Mouse (Mus musculus) spleen, adult 12 weeks (tissue): ENCODE data around the gene Tmem88b.
"Not testable (repeated sequence)": the region's sequence is repeated elsewhere in the genome, so short reads cannot be mapped to it uniquely, and the experiment has no call there.

Experiments used
- DNase-seq: peaks from one replicate; pipeline ENCODE4 v3.0.0; 2022; ENCODE audit warnings: low spot score

Gene Tmem88b

DNA sequence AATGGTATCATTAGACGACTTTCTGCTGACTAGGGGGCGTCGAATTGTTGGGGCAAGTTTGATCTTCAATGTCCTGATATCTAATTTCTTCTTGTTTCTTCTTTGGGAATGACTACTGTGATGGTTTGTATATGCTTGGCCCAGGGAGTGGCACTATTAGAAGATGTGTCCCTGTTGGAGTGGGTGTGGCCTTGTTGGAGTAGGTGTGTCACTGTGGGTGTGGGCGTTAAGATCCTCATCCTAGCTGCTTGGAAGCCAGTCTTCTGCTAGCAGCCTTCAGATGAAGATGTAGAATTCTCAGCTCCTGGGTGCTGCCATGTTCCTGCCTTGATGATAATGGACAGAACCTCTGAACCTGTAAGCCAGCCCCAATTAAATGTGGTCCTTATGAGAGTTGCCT is 3.2 kb upstream of the Tmem88b start:
- not testable (repeated sequence) for DNase-seq

DNA sequence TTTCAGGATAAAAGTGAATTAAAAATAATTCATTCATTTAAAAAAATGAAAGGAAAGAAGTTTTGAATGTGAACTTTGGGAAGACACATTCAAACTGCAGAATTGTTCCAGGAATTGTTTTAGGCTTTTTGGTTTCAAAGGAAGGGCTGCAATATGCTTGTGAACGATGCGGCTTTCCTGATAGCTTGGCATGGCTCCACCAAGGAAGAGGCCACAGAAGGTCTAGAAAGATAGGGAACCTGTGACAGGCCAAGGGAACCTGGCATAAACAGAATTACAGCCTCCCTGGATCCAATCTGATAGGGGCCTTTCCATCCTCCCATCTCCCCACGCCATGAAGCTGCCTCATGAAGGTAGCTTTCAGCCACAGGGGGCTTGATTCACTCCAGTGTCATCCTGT is 2.6 kb upstream of the Tmem88b start:
- DNase-seq: peak; percentile 48

DNA sequence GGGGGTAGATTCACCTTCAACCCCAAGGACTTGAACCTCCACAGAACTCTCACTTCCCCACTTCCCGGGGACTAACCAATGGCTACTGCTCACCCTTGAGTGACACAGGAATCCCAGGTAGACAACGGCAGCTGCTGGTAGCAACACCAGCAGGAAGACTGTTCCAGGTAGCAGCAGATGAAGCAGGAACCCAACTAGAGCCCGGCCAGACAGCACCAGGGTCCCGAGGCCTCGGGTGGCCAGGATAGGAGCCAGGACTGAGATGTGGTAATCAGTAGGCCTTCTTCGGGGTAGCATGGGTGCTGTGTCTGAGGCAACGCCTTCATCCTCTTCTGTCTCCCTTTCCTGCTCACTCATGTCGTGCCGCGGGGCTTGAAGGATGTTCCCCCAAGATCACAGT is 428 bp downstream of the Tmem88b start:
- DNase-seq: no peak

DNA sequence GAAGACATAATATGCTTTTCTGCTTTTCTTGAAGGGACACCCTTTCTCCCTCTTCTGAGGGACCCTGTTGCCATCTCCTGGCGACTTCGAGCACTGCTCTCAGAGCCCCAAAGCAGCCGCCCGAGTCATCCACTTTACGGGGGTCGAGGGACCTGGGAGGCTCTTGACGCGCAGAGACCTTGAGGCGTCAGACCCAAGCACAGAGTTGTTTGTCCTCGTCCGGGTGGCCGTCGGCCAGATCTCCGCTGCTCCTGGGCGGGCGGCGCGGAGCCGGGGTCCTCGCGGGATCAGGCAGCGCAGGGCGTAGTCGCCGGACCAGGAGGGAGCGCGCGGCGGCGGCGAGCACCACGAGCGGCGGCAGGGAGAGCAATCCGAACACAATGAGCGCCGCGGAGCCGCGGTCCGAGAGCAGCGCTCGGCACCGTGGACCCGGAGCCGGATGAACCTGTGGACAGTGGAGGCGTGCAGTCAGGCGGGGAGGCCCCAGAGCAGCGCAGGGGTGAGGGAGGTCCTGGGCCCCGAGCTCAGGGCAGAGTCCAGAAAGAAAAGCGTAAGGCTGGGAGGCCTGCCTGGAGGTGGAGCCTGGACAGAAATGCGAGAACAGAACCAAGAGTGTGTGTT is 1.5 kb downstream of the Tmem88b start:
- peak; percentile 70 for DNase-seq

DNA sequence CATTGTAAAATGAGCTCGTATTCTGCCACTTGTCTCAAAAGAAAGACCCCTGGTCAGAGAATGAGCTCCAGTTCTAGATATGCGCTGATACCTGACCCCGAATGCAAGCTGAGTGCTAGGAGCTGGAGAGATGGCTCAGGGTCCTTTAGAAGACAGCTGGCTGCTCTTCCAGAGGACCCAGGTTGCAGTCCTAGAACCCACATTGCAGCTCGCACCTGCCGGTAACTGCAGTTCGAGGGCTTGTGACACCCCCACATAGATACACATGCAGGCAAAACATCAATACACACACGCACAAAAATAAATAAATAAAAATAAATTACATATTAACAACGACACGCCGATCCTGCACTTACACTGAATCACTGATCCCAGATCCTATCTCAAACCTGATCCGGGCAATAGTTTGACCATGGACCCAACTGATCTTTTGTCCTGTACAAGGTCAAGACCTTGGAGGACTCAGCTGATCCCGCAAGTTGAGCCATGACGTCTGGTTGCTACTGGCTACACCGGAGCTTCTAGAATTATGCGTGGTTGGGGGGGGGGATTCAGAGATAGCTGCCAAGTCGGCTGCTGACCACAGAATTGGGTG is 2.1 kb downstream of the Tmem88b start:
- no peak for DNase-seq

DNA sequence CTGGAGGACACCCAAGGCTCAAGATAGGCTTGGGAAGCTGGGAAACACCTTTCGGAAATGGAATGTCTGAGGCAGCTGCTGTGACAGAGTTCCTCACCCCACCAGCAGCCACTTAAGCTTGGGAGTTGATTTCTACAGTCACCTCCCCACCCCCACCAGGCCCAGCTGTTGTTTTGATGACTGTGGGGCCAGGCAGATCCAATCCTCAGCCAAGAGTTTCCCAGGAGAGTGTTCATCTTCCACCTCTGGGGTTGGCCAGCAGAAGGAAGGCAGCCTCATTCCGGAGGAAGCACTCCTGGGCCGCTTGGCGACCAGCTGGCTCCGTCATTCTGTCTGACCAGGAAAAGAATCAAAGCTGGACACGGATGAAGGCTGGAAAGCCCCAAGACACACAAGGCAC is 4.8 kb downstream of the Tmem88b start:
- DNase-seq: no peak

DNA sequence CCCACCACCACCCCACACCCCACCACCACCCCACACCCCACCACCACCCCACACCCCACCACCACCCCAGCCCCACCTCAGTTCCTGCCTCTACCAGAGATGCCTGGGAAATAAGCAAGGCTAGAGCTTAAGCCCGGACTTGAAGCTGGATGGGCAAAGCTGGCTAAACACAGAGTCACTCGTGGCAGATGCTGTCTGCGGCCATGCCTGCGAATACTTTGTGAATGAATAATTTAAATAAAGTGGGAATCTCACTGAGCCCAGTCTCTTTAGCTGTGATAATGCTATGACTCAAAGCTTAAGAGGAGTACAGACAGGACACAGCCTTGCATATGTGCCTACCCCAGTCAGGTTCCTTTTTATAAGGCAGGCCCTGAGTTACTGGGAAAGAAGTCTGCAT is 6.2 kb downstream of the Tmem88b start:
- DNase-seq: no peak

DNA sequence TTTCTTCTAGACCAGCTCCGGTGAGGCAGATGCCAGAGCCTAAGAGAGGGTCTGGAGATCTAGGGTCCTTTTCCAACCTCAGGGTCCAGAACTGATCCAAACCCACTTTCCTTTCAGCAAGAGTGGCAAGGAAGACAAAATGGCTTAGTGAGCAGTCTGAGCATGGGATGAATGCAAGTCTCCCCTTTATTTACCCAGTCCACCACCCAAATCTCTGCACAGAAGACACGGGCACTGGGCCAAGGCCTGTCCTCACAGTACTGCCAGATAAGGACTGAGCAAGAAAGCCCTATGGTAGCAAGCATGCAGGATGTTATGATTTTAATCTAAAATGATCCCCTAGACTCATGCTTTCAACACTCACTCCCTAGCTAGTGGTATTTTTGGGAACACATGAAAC is 7.9 kb downstream of the Tmem88b start:
- DNase-seq: no peak

DNA sequence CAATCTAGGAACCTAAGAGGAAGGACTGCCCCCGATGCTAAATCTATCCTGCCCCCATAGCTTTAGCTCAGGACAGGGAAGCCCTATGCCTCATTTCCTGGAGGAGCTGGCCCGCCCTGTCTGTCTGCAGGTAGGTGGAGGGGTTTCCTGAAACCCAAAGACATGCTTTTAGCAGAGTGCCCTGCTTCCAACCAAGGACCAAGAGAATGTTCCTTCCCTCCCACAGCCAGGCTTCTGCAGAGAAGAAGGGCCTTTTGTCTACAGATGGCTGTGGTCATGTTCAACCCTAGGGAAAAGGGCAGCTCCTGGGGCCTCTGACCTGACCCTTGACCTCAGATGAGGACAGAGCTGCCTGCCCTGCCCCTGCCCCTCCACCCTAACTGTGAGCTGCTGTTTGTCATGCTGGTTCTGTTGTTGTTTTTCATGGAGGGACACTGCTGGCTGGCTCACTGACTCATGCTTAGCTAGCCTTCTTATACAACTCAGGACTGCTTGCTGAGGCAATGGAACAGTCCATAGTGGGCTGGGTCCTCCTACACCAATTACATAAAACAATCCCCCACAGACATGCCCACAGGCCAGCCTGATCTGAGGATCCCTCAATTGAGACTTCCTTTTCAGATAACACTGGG is 8.9 kb downstream of the Tmem88b start:
- DNase-seq: no peak

DNA sequence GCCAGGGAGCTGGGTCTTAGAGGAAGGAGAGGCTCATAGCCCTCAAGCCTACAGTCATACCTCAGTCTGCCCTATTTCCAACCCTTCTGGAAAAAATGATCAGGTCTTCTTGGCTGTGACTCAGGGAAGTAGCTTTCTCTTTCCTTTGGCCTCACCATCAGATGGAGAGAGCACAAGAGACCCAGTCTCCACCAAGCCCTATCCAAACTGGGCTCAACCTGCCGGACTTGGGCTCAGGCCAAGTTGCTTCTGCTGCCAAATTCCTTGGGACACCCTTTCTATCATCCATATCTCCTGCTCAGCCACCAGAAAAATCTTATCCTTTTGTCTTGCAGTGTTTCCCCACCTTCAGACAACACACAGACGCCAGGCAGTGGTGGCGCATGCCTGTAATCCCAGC is 9.8 kb downstream of the Tmem88b start:
- no peak for DNase-seq

DNA sequence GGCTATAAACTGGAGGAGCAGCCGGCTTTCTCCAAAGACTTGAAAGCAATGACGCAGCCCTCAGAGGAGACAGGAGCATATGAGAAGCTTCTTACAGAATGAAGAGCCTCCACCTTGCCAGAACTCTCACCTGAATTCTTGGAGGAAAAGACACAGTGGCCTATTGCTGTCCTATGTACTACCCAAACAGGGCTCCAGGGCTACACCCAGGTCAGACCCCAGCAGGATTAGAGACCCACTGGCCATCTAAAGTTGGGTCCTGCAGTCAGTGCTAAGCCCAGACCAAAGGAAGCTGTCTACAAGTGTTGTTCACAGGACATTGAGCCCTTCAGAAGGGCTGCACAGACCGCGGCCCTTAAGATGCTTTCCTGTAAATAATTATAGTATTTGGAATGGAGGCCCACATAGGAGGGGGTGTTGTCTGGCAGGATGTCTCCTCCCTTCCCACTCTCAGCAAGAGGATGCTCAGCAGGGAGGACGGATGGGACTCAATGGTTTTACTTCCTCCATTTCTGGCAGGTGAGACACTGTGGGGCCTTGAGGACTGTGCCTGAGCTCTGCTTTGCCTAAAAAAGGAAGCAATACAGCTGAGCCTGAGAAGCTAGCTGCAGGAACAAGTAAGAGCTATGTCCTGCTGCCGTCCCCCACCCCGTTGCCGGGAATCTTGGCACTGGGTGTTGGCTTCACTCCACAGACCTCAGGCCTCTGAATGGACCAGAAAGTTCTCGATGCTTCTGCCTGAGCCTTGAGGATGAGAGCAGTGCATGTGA is 10.5 kb downstream of the Tmem88b start:
- no peak for DNase-seq

DNA sequence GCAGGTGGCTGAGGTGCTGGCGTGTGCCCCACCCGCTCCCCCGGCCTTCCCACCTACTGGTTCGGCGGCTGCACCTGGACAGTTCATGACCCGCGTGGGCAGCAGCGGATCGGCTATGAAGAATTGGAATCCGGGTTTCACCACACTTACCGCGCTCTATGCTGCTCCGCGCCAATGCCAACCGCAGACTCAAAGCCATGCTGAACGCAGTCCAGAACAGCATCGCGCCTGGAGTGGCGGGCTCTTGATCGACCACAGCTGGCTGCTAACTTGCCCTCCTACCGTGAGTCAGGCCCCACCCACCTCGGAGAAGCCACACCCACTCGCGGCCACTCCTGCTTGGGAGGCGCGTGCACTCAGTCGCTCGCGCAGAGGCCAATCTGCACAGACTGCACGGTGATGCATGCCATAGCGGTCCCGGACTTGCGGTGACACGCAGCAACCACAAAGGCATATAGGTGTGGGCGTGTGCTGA is 11.4 kb downstream of the Tmem88b start, which contains the start of gene Vwa1:
TSS of gene Vwa1 (minus strand) at position 419 of the 475 bp plus-strand sequence.
- peak; percentile 71 for DNase-seq

DNA sequence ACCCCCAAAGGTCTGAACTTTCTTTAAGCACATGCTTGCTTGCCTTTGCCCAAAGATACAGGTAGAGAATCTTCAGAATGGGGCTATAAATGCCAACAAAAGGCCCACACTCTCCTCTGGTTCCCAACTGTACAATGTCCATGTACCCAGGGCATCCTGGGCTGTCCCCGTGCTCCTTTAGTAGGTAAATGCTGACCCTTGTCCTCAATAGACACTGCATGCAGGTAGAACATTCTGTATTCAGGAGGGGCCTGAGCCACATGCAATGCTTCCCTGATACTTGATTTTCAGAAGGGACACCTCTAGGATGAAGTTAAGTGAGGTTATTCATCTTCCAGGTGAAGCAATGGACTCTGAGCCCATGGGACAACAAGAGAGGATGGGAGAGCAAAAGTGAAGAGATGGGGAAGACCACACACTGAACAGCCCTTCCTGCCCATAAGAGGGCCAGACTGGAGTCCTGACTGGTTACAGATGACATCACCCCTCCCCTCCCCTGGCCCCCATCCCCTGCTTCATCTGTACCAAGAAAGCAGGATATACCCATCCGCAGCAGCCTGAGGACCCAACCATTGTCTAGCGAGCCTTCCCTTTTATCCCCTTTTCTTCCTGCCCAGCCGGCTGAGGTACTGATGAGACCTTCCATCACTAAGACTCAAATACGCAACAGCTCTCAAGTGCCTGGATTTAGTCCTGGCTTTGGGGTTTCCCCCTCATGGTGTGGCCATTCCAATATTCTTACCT is 12.2 kb downstream of the Tmem88b start:
- no peak for DNase-seq

DNA sequence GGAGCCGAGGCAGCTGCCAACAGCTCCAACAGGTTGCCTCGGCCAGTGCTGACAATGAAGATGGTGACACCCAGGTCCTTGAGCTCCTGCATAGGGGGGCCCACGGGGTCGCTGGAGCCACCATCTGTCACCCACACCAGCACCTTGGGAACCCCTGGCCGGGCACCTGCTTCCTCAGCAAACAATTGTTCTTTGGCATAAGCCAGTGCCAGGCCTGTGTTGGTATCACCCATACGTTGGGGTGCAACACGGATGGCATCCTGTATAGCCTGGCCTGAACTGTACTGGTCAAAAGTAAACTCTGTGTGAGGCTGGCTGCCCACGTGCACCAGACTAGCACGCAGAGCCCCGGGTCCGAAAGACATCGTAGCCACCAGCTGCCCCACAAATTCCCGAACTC is 12.9 kb downstream of the Tmem88b start:
- DNase-seq: no peak

DNA sequence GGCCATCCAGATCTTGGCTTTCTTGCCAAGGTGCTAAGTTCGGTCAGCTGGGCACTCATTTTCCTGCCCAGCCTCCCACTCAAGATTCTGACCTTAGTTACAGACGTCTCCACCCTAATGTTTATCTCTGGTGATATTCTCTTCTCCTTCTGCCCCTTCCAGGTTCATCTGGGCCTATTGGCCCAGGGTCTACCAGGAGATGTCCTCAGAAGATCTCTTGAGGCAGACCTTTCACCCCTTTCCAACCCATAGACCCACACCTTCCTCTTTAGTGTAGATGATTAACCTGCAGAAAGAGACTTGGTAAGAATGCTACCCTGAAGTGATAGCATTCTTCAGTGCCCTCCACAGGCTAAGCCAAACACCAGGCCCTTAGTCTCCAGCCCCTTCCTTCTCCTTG is 14.0 kb downstream of the Tmem88b start:
- no peak for DNase-seq

DNA sequence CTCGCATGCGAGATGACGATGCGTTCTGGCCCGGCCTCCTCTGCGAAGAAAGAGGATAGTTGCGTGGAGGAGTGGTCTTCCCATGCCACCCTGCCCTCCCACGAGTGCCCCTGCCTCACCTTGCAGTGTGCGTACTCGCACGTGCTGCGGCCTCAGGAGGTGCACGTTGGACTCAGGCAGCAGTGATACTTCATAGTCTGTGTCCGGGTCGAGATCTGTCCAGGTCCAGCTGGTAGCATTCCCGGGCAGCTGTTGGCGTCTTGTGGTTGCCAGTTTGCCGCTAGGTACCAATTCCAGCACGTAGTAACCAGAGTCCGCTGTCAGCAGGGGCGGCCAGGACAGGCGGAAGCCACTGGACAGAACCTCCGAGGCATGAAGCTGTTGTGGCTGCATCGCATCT is 15.0 kb downstream of the Tmem88b start:
- DNase-seq: no peak

DNA sequence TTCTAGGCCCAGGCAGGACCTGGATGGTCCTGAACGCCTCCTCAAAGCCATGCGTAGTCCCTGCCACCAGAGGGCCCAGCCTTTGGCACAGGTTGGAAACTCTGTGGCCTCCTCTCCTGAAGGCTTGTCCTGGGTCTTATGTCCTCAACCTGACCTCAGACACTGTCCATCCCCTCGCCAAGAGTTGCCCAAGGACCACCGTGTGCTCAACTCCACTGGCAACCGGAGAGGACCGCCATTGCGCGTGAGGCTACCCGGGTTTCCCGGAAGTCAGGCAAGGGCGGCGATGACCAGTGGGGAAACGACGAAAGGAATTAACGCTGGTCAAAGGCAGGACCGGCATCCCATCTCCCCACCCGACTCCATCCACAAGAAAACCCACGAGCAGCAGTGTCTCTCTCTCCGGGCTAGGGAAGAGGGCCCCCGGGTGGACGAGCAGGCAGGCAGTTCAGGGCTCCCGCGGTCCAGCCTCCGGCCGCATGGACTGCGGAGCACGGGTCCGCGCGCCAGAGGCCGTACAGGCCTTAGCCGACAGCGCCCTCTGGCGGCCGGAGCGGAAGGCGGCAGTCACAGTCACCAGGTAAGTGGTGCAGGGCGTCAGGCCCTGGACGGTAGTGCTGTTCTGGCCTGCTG is 15.7 kb downstream of the Tmem88b start:
- DNase-seq: peak; percentile 83

DNA sequence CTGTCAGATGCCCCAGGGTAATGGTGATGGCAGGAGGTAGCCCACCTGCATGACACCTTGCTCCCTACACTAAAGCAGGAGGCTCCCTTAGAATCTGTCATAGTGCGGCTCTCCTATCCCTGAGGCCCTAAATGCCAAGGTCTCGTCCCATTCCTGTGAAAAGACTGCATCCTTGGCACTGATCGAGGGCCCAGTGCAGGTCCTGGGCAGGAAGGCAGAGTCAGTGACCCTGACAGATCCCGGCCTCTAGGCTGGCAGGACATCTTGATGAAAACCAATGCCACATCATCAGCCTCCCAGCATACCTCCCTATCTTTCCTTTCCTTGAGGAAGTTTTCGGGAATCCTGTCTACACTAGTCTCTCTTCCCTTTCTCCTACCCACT is 16.2 kb downstream of the Tmem88b start:
- DNase-seq: no peak

DNA sequence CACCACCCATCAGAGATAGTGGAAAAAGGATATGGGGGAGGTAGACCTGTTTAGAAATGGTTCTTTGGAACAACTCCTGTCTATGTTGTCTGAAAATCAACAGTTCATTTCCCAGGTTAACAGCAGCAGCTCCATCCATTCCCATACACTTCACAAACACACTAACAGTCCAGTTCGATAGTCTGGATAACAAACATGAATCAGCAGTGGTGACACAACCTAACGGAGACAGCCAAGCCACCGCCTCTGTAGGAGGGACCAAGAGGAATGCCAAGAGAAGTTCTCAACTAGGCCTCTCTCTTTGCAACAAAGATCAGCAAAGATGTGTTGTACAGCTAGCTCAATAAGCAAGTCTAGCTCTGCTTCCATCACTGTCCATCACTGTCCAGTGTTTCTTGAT is 23.3 kb downstream of the Tmem88b start:
- no peak for DNase-seq

DNA sequence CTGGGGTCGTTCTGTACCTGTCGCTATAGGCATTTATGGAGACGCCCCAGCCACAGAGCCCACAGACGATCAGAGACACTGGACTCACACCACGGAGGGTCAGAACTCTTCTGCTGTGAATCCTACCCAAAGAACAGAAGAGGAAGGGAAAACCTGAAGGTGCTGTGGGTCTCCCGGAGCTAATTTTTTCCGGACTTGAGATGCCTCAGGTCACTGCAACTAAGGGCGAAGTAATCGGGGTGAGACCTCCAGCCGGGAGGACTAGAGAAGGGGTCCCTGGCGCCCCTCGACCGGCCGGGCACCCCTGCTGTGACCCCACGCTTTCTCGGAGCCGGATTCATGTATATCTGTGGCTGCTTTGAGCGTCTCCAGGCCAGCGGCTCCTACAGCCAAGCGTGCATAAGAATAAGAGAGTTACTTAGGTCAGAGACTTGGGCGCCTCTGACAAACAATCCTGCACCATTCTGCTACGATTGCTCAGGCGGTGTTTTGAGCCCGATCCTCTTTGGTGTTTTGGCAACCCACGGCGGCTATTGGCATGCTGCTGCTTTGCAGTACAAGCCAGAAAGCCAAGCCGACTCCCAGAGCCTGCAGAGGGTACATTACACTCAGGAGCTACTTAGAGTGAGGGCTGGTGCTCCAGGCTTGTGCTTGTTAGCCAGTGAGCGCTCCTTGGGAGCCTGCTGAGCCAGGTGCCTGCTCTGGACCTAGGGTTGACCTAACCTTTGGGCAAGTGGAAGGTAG is 24.1 kb downstream of the Tmem88b start:
- DNase-seq: no peak
